Mouse (Mus musculus): ENCODE measurements at regions not wholly inside any gene's neighbourhood (a gene's known extent, or its start where the extent isn't known, plus 50 kb on each side); places are given as distances from the start of the nearest gene placed in this dataset.

- H3K27ac ChIP-seq = no peak overlapping the region
- no peak overlapping the region for H3K4me3 ChIP-seq (ENCODE audit: insufficient read depth in 1 of 2, low read depth in 2 of 2, low read length in 2 of 2)
- H3K36me3 ChIP-seq (replicated peaks; ENCODE audit: control insufficient read depth, insufficient read depth, low read depth) = no peaks in the 10 kb centered on the region
- H3K9me3 ChIP-seq (ENCODE audit: control insufficient read depth, low read length) = no peaks in the 10 kb centered on the region
- no peak overlapping the region for H3K4me2 ChIP-seq (ENCODE audit: low read depth)
- H3K4me1 ChIP-seq (replicated peaks; ENCODE audit: control insufficient read depth in 2 of 2, insufficient read depth in 2 of 2, low read length in 1 of 2) = no peaks in the 10 kb centered on the region
- TF ChIP-seq EP300 (IDR thresholded peaks at IDR 0.05; ENCODE audit: low read depth) (no peak), CTCF (IDR thresholded peaks at IDR 0.05; ENCODE audit: low read depth) (no peak)
- H3K27me3 ChIP-seq (ENCODE audit: control insufficient read depth, insufficient read depth, low read length) = no peaks in the 10 kb centered on the region
- H3K9ac ChIP-seq (replicated peaks) = no peak overlapping the region
- ATAC-seq (ENCODE audit: insufficient read depth) (no peak), DNase-seq (ENCODE audit: low read depth in 3 of 3, low spot score in 3 of 3) (no peak)
- 51% methylated on average over 5 of the region's 5 CpGs for WGBS (ENCODE audit: insufficient replicate concordance)
Observed at GRCm38 (mm10) chr5:118834129-118834528, 273.6 kb downstream of the Med13l start.

GRCm38 (mm10) chr5:118837001-118837400 is 276.5 kb downstream of the Med13l start:
- DNase-seq (ENCODE audit: low read depth in 3 of 3, low spot score in 3 of 3) (no peak), ATAC-seq (ENCODE audit: insufficient read depth) (no peak)
- H3K27me3 ChIP-seq (ENCODE audit: control insufficient read depth, insufficient read depth, low read length) = no peaks in the 10 kb centered on the region
- H3K27ac ChIP-seq = no peak overlapping the region
- no peaks in the 10 kb centered on the region for H3K4me1 ChIP-seq (replicated peaks; ENCODE audit: control insufficient read depth in 2 of 2, insufficient read depth in 2 of 2, low read length in 1 of 2)
- H3K4me3 ChIP-seq (ENCODE audit: insufficient read depth in 1 of 2, low read depth in 2 of 2, low read length in 2 of 2) = no peak overlapping the region
- no peaks in the 10 kb centered on the region for H3K9me3 ChIP-seq (ENCODE audit: control insufficient read depth, low read length)
- H3K36me3 ChIP-seq (replicated peaks; ENCODE audit: control insufficient read depth, insufficient read depth, low read depth) = no peaks in the 10 kb centered on the region
- no peak overlapping the region for H3K9ac ChIP-seq (replicated peaks)
- no peak for TF ChIP-seq EP300 (IDR thresholded peaks at IDR 0.05; ENCODE audit: low read depth)
- no peak; the same call in 1 of the 2 replicates for TF ChIP-seq CTCF (IDR thresholded peaks at IDR 0.05; ENCODE audit: low read depth)
- H3K4me2 ChIP-seq (ENCODE audit: low read depth) = no peak overlapping the region
- WGBS (ENCODE audit: insufficient replicate concordance) = 6% methylated on average over 1 of the region's 1 CpGs

GRCm38 (mm10) chr5:118838421-118838820 is 277.9 kb downstream of the Med13l start:
- ATAC-seq (ENCODE audit: insufficient read depth) = no peak
- 28% methylated on average over 7 of the region's 7 CpGs for WGBS (ENCODE audit: insufficient replicate concordance)
- Histone ChIP-seq H3K27ac (no peak overlapping the region), H3K9ac (replicated peaks) (no peak overlapping the region), H3K4me2 (ENCODE audit: low read depth) (no peak overlapping the region), H3K4me1 (replicated peaks; ENCODE audit: control insufficient read depth in 2 of 2, insufficient read depth in 2 of 2, low read length in 1 of 2) (no peaks in the 10 kb centered on the region), H3K9me3 (ENCODE audit: control insufficient read depth, low read length) (no peaks in the 10 kb centered on the region), H3K4me3 (ENCODE audit: insufficient read depth in 1 of 2, low read depth in 2 of 2, low read length in 2 of 2) (no peak overlapping the region), H3K36me3 (replicated peaks; ENCODE audit: control insufficient read depth, insufficient read depth, low read depth) (no peaks in the 10 kb centered on the region), H3K27me3 (ENCODE audit: control insufficient read depth, insufficient read depth, low read length) (no peaks in the 10 kb centered on the region)
- TF ChIP-seq EP300 (IDR thresholded peaks at IDR 0.05; ENCODE audit: low read depth) = no peak
- no peak for TF ChIP-seq CTCF (IDR thresholded peaks at IDR 0.05; ENCODE audit: low read depth)
- no peak for DNase-seq (ENCODE audit: low read depth in 3 of 3, low spot score in 3 of 3)

- Histone ChIP-seq H3K4me3 (ENCODE audit: insufficient read depth in 1 of 2, low read depth in 2 of 2, low read length in 2 of 2) (no peak overlapping the region), H3K4me1 (replicated peaks; ENCODE audit: control insufficient read depth in 2 of 2, insufficient read depth in 2 of 2, low read length in 1 of 2) (no peaks in the 10 kb centered on the region), H3K9ac (replicated peaks) (no peak overlapping the region), H3K4me2 (ENCODE audit: low read depth) (no peak overlapping the region), H3K9me3 (ENCODE audit: control insufficient read depth, low read length) (no peaks in the 10 kb centered on the region), H3K27me3 (ENCODE audit: control insufficient read depth, insufficient read depth, low read length) (no peaks in the 10 kb centered on the region), H3K27ac (no peak overlapping the region), H3K36me3 (replicated peaks; ENCODE audit: control insufficient read depth, insufficient read depth, low read depth) (no peaks in the 10 kb centered on the region)
- ATAC-seq (ENCODE audit: insufficient read depth) (no peak), DNase-seq (ENCODE audit: low read depth in 3 of 3, low spot score in 3 of 3) (no peak)
- no peak for TF ChIP-seq EP300 (IDR thresholded peaks at IDR 0.05; ENCODE audit: low read depth)
- no peak for TF ChIP-seq CTCF (IDR thresholded peaks at IDR 0.05; ENCODE audit: low read depth)
- 28% methylated on average over 5 of the region's 5 CpGs for WGBS (ENCODE audit: insufficient replicate concordance)
Observed at GRCm38 (mm10) chr5:118839916-118840315, 279.4 kb downstream of the Med13l start.

- no peaks in the 10 kb centered on the region for H3K4me1 ChIP-seq (replicated peaks; ENCODE audit: control insufficient read depth in 2 of 2, insufficient read depth in 2 of 2, low read length in 1 of 2)
- H3K4me3 ChIP-seq (ENCODE audit: insufficient read depth in 1 of 2, low read depth in 2 of 2, low read length in 2 of 2) = no peak overlapping the region
- H3K27me3 ChIP-seq (ENCODE audit: control insufficient read depth, insufficient read depth, low read length) = no peaks in the 10 kb centered on the region
- no peak for TF ChIP-seq CTCF (IDR thresholded peaks at IDR 0.05; ENCODE audit: low read depth)
- TF ChIP-seq EP300 (IDR thresholded peaks at IDR 0.05; ENCODE audit: low read depth) = no peak
- 42% methylated on average over 21 of the region's 21 CpGs for WGBS (ENCODE audit: insufficient replicate concordance)
- H3K36me3 ChIP-seq (replicated peaks; ENCODE audit: control insufficient read depth, insufficient read depth, low read depth) = no peaks in the 10 kb centered on the region
- ATAC-seq (ENCODE audit: insufficient read depth) (no peak), DNase-seq (ENCODE audit: low read depth in 3 of 3, low spot score in 3 of 3) (no peak)
- no peak overlapping the region for H3K27ac ChIP-seq
- no peaks in the 10 kb centered on the region for H3K9me3 ChIP-seq (ENCODE audit: control insufficient read depth, low read length)
- H3K9ac ChIP-seq (replicated peaks) = no peak overlapping the region
- H3K4me2 ChIP-seq (ENCODE audit: low read depth) = no peak overlapping the region
Observed at GRCm38 (mm10) chr5:118841210-118842016, 280.9 kb downstream of the Med13l start.
